Mouse (Mus musculus) fibroblast of lung, adult 2 months (primary cell): Measurements from ENCODE around the gene Zfp276.
A peak's percentile ranks its signal among the peaks of the same experiment; 100 is the strongest.
"Not testable (repeated sequence)": the region's sequence is repeated elsewhere in the genome, so short reads cannot be mapped to it uniquely, and the experiment has no call there.

Experiments used
- DNase-seq: peaks from one replicate; pipeline ENCODE4 v3.0.0-alpha.2; 2011; ENCODE audit warnings: low read depth

Gene Zfp276

DNA sequence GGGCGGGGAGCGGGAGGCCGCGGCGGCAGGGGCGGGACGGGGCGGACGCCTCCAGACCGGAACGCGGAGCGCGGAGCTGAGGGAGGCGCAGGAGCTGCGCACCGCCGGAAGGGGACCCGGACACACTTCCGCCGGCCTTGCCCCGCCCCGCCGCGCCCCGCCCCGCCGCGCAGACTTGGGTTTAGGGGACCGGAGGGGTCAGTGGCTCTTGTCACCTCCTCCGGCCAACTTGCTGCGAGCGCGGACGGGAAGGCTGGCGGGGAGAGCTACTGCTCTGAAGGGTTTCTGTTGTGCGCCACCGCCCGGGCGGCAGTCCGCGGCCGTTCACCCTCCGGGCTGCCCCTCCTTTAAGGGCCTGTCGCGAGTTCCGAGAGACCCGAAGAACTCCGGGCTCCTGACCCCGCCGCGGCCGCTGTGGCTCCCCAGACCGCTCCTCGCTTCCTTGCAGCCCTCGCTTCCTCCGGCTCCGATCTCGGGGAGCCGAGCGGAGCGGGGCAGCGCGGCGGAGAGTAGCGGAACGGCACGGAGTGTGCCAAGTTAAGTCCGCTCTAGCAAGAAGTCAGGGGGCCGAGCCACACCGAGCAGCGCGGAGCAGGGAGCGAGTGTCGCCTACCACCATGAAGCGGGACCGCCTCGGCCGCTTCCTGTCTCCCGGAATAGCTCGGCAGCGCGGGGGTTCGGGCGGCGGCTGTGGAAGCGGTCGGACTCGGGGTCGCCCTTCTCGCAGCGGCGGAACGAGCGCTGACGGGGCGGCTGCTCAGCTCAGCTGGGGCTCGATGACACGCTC lies at the start of gene Zfp276, which contains the start of gene Vps9d1:
Gene Zfp276 (plus strand): TSS at position 97 of the 787 bp plus-strand sequence.
Gene Vps9d1 (minus strand): TSS at position 250 of the 787 bp plus-strand sequence.
- no peak for DNase-seq

DNA sequence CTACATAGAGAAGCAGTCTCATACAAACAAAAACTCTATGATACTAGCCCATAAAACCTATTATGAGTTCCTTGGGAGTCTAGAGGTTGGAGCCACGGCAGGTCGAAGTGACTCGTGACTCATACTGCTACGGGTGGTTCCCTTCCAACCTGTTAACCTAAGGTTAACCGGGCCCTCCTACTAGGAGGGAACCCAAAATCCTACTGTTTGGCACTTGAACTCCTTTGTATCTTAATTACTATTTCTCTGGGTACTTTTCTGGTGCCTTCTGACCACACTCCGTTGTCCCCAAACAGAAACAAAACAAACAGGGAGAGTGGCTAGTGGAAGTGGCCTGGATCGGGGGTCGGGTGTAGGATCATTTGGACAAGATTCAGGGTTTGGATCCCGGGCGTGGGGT lies 42.1 kb upstream of the Zfp276 start:
- no peak for DNase-seq

DNA sequence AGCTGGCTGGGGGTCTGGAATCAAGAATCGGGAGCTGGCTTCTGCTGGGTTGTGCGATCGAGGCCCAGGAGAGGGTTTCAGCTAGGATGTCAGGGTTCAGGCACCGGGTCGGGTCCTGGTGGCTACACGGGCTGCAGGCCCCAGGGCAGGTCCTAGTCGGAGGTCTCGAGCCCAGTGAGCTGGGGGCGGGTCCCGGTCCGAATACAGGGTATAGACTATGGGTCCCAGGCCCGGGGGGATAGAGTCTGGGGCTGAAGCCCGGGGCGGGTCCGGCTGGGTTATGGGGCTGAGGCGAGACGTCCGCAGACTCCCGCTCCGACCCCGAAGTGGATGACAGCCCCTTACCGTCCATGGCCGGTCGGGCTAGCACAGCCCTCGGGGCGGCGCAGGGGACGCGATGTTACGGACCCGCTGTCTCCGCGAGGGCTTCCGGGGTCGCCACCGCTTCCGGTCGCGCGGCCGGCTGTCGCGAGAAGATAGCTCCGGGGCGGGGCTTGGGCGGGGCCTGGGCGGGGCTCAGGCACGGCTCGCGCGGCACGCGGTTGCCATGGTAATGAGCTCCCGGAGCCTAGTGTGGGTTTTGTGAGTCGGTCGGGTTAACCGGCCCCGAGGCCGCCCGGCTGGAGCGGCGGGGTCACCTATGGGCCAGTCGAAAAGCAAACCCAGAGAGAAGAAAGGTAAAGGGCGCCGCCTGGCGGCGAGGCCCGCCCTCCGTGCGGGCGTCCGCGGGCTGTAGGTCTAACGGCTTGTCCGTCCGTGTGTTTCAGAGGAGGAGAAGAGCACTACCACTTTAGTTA lies 41.5 kb upstream of the Zfp276 start, which contains the start of the genes Chmp1a and Spata33:
Gene Chmp1a (minus strand): TSS at position 443 of the 797 bp plus-strand sequence.
Gene Spata33 (plus strand): TSS at position 512 of the 797 bp plus-strand sequence.
- peak; percentile 79 for DNase-seq

DNA sequence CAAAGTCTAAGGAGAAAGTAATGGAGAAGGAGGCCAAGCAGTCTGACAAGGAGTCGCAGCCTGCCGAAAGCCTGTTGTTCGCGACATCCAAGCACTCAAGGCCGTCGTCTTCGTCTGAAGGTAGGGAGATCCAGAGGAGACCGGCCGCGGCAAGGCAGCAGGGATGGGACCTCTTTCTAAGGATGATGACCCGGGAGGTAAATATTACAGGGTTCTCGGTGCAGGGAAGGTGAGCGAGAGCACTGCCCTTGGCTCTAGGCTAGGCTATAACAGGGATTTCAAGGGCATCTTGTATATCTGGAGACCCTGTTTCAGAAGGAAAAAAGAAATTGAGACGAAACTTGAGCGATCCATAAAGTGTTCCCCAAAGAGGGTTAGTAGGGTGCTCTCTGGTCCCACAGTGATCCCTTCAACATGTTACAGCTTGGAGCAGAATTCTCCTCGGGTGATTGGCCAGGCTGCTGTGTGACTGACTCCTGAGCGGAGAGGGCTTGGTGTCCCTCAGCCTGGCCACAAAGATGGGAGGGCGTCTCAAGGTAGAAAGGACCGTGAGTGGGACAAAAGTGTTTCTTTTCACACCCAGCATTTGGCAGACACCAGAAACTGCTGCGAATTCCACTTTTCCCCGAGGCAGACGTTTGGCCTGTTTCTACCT lies 40.8 kb upstream of the Zfp276 start:
- DNase-seq: no peak

DNA sequence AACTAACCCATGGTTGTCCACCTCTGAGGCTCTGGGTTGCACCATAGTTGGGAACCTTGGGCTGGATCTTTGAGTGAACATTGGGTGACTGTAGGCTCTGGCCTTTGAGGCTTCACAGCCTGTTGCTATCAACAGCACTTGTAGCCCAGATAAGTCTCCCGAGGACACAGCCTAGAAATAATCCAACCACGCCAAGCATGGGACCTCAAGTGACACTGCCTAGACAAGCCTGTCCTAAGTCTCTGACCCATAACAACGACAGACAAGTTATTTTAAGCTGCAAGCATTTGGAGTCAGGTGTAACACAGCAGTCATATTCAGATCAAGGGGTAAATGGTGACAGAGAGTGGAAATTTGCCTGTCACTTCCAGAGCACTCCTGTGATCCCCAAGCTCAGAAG lies 38.6 kb upstream of the Zfp276 start:
- DNase-seq: no peak

DNA sequence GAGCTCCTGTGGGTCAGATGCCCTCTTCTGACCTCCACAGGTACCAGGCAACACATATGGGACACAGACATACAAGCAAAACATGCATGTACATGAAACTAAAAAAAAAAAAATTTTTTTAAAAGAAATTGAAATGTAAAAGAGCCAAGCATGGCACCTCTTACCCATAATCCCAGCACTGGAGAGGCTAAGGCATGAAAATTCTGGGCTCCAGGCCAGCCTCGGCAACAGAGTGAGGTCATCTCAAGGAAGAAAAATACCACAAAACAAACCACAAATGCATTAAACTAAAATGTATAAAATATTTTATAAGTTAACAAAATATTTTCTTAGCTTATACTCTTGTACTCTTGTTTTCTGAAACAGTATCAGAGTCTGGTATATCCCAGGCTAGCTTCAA lies 33.1 kb upstream of the Zfp276 start:
- no peak for DNase-seq

DNA sequence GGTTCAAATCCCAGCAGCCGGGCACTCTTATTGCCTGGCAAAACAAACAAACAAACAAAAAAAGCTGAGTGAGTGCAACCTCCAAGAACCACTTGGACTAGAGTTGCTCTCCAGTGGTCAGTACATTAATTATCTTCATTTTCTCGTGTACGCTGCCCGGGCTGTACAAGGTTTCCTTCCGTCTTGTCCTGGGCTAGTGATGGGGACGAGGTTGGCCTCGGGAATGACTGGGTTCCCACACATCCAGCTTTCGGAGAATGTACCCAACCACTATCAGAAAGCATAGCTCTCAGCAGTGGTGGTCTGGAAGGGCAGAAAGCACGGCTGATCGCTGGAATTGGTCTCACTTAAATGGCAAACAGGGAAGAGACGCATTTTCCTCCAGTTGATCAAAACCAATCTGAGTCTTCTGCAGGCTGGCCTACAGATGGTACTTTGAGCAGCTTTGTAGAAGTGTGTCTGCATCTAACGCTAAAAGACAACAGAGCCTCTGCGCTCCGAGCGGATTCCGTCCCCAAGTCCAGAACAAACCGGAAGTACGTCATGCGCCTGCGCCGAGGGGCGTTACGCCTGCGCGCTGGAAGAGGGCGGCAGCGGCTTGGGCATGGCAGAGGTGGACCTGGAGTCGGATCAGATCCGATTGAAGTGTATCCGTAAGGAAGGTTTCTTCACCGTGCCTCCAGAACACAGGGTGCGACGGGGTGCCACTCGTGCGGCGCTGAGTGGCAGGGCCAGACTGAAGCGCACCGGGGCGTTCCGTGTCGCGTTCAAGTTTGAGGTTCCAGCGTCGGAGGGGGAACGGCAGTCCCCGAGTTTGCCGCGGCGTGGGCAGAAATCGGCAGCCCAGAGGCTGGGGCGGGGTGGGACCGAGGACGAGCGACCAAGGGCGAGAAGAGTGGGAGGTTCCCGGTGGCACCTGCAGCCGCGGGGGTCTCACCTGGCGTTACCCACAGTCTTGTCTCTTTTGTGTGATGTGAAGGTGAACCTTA lies 29.4 kb upstream of the Zfp276 start, which contains the start of gene Cdk10:
Gene Cdk10 (plus strand): TSS at position 565 of the 989 bp plus-strand sequence.
- peak; percentile 72 for DNase-seq

DNA sequence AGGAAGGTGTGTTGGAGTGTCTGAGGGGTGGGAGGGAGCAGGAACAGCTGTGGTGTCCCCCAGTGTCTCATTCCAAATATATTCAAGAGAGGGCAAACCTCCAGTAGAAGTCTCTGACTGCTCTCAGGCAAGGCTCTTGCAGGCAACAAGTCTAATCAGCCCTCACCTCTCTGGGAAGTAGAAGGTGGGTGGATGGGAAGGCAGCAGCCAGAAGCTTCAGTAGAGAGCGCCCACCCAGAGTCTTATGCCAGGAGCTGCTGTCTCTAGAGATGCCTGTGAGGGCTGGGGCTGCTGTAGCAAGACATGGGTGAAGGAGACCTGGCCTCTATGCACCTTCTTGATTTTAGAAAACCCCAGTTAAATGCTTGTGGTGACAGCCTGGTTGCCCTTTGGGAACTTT lies 25.6 kb upstream of the Zfp276 start:
- DNase-seq: no peak

DNA sequence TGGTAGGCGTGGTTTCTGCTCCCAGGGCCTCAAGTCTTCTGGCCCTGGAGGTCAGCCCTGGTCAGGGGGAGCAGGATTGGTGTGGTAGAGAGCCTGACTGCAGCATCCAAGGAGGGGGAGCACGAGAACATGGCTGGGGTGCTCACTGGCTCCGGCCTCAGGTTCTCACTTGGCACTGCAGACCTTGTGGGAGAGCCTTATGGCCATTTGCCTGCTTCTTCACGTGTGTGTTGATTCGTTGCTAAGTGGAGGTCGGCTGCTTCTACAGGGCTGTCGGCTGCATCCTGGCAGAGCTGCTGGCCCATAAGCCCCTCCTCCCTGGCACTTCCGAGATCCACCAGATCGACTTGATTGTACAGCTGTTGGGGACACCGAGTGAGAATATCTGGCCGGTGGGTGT lies 23.7 kb upstream of the Zfp276 start:
- not testable (repeated sequence) for DNase-seq

DNA sequence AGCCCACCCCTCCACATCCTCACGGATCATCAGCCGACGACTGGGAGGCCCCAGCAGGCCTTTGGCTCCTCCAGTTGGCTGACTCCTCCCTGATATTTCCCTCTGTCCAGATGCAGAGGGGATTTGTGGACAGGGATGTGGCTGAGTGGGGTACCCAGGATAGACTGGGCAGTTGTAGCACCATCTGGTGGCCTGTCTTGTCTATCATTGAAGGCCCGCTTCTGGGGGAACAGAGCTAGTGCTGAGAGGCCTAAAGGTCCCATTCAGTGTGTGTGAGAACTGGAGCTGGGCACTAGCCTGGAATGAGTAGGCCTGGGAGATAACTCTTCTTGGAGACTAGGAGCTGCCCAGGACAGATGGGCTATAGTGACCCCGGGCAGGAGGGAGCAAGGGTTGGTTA lies 22.3 kb upstream of the Zfp276 start:
- no peak for DNase-seq

DNA sequence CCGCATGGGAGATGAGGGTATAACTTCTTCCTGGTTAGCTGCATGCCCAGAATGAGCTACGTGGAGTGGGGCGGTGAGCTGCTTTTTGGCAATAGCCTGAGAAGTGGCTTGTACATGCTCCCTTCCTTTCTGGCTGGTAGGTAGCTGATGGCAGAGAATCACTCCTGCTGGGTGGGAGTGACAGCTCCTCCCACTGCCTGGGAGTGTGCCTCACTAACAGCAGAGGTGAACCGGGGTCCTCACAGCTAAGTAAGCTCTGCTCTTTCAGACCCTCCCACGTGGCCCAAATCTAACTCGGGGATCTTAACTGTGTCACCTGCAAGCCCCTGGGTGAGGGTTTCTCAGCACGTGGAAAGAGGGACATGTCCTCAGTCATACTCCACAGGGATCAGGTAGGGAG lies 21.4 kb upstream of the Zfp276 start:
- DNase-seq: no peak

DNA sequence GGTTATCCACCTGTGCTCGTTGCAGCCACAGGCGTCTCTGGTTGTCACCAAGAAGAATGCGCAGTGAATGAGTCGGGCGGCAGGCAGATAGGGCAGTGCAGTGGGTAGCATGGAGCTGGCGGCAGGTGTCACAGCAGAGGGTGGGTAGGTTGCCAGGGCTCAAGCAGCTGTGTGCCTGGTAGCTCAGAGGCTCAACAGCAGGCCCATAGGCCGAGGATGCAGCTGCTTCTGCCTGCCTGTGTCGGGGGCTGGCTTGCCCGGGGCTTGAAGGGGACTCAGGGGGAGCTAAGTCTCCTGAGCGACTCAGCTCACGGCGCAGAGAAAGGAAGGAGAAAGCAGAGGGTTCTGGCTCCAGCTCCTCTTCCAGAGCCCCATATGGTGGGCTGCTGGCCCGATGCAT lies 20.7 kb upstream of the Zfp276 start:
- no peak for DNase-seq

DNA sequence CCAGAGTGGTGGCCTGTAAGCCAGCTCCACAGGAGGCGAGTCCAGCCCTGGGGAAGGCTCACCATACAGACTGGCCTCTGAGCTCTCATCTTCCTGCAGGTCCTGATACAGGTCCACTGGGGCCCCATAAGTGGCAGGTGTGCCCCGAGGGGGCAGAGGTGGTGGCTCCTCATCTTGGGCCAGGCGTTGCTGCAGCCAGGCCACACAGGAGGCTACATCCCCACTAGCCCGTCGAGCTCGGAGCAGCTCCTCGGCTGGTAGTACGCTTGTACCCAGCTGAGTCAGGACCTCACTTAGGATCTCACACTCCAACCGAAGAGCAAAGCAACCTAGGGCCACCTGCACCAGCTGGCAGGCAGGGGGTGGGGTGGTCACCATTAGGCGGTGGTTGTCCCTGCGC lies 20.2 kb upstream of the Zfp276 start:
- DNase-seq: no peak

DNA sequence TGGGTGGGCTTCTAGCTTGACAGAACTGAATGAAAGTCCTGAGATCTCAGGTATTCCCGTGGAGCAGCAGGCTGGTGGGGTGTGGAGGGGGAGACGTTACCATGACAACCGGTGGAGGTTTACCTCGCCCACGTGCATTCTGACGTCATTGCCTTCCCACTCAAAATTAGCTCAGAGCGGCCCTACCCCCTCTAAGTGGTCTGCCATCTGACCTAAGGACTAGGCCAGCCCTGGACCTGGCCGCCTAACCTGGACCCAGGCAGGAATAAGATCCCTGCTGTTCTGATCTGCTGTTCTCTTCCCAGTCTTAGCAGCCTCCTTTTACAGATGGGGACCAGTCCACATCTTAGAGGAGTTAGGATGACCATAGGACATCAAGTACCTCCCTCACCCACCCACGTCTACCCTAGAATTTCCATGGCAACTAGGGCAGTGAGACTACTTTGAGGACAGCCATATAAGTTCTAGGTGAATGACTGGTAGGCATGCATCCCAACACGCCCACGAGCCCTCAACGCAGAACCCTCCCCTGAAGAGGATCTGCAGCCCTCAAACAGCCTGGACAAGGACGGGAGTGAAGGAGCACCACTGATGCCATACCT lies 19.0 kb upstream of the Zfp276 start:
- no peak for DNase-seq

DNA sequence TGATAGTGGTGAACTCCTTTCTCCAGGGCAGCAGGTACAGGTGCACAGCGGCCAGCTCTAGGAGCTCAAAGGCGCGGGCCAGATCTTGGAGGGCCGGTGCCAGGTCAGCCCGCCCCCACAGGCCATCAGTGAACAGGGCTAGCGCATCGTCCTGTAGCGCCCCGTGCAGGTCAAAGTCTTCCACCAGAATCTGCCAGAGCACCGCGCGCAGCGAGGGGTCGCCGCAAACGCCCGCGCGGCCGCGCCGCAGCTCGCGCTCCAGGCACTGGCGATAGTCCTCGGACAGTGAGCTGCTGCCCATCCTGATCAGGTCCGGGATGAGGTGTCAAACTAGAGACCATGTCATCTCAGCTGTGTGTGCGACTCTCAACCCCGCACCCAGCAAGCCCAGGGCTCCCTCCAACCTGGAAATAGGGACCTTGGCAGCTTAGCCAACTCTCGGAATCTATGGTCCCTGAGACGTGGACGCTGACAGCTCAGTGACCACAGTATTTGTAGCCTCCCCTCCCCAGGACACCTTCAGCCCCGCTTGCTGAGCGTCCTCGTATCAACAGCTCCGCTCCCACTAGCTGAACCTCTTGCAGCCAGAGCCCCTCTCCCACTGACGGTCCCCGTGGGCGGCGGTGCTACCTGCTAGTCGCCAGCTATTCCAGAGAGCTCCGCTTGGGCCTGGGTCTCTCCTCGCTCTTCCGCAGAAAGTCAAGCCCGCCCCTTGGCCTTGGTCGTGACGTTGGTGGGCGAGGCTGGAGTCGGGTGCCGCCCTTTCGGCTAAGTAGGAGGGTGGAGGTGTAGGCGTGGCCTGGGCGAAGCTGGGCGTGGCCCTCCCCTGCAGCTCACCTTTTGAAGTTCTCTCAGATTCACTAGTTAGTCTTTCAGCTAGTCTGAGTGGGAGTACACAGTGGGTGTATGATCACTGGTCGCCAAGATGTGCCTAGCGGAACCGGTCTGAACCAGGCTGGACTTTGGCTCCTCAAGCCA lies 18.2 kb upstream of the Zfp276 start, which contains the start of gene Spata2l:
Gene Spata2l (minus strand): TSS at position 714 of the 978 bp plus-strand sequence.
- DNase-seq: peak; percentile 50

DNA sequence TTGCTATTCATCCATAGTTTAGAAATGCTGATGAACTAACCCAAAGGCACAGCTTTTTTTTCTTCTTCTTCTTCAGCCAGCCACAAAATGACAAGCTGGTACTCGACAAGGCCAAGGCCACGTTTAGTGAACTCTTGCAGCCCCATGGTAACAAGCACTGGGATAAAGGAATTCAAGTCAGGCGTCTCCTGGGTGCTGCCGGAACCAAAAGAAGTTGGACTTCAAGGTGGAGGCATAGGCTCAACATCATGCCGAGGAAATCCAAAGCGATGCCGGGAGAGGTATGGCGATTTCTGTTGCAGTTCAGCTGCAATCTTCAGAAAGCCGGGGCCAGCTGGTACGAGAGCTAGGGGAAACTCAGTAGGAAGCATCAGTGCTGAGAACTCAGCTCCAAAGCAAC lies 14.6 kb upstream of the Zfp276 start:
- DNase-seq: no peak

DNA sequence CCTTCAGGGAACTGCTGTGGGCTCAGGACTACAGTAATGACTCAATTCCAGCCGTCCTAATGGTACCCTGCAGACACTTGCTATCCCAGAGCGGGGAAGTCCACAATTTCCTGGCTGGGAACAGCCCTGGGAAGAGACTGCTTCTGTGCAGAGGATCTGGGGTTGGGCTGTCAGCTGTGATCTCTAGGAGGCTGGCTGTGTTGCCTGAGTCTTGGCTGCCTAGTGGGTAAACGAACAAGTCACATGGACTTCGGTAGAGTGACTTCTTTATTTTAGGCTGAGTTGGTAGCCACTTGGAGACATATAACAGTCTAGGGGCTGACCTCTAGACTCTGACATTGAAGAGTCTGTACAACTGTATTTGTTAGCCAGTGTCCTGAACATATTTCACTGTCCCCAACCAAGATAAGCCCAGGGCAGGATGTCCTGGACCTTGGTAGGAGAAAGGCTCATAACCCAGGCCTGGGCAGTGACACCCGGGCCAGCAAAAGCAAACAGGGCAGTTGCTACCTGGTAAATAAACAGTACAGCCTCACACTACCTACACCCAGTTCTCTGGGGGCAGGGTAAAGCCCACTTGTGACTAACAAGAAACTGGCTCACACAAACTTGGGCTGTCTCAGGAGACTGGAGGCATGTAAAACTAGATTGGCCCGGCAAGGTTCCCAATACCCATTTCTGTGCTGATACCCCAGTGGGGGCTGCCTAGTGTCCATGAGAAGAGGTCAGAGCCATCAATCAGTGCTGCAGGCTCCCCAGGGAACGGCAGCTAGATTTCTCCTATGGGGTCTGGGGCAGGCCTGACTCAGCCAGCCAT lies 11.7 kb upstream of the Zfp276 start:
- no peak for DNase-seq

DNA sequence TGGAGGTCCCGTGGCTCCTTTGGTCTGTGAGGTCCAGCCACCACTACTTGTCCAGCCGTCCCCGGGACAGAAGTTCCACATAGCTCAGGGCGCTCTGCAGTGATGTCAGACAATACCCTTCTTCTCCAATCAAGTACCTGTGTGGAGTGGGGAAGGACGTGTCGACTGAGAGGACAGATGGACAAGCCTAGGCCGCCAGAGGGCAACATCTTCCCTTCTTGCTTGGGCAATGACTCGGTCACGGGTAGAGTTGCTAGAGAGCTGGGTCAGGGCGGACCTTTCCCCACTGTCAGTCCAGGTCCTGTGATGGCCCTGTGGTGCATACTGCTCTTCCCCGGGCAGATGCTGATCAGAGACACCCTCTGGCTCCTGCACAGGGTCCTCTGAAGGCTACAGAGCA lies 10.9 kb upstream of the Zfp276 start:
- no peak for DNase-seq

DNA sequence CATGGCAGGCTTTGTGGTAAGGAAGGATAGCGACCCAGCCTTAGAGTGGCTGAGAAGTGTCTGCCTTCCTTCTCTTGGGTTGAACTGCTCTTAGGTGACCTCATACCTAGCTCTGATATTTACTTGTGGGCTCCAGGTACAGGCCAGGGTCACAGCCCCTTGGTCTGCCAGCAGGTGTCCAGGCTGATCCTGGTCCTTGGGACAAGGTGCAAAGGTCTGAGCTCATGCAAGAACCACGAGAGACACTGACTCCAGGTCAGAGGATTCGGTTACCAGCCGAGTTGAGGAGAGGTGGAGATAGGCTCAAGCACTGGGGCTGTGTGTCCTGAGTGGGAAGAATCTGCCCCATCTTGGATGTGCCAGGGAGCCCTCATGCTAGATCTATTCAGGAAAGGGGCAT lies 9.6 kb upstream of the Zfp276 start:
- no peak for DNase-seq
